Mouse (Mus musculus) neural tube, embryonic 11.5 days (tissue): Measurements from ENCODE around the gene Abcb1b. TPM values are rescaled to one million over a fixed set of nuclear protein-coding genes. Genes with fewer than 3 reads are reported as not detected.
A peak's percentile ranks its signal among the peaks of the same experiment; 100 is the strongest.
"Not testable (repeated sequence)": the region's sequence is repeated elsewhere in the genome, so short reads cannot be mapped to it uniquely, and the experiment has no call there.

Source experiments
- ATAC-seq: fragments of 200-750 bp; cut with Nextera tagmentation; 2 replicates; pipeline ENCODE4 v1.8.0; 2017; ENCODE audit warnings: moderate number of reproducible peaks, mild to moderate bottlenecking, moderate TSS enrichment, moderate library complexity; ENCODE audit not compliant: insufficient read depth, low FRiP score, low TSS enrichment
- DNase-seq: peaks from one replicate; pipeline ENCODE4 v3.0.0-alpha.2; 2015; ENCODE audit warnings: low spot score
- H3K27ac ChIP-seq: fragments of 300-500 bp; sonication (generic); 2 replicates; pipeline ENCODE4 v1.5.1; 2014; ENCODE audit warnings: low read depth, mild to moderate bottlenecking, low read length
- H3K27me3 ChIP-seq: fragments of 300-500 bp; sonication (generic); 2 replicates; pipeline ENCODE4 v1.6.1; 2014; ENCODE audit warnings: mild to moderate bottlenecking, low read length, mixed read lengths; ENCODE audit not compliant: control insufficient read depth, insufficient read depth
- H3K36me3 ChIP-seq: fragments of 300-500 bp; sonication (generic); 2 replicates; pipeline ENCODE4 v1.6.1; 2014; ENCODE audit warnings: mild to moderate bottlenecking, low read length, moderate library complexity, mixed read lengths; ENCODE audit not compliant: control insufficient read depth, insufficient read depth
- H3K4me1 ChIP-seq: fragments of 300-500 bp; sonication (generic); 2 replicates; pipeline ENCODE4 v1.6.1; 2014; ENCODE audit warnings: low read length, mixed read lengths; ENCODE audit not compliant: control insufficient read depth, insufficient read depth
- H3K4me2 ChIP-seq: fragments of 300-500 bp; sonication (generic); 2 replicates; pipeline ENCODE4 v1.6.1; 2014; ENCODE audit warnings: low read depth, mild to moderate bottlenecking, moderate library complexity
- H3K4me3 ChIP-seq: fragments of 300-500 bp; sonication (generic); 2 replicates; pipeline ENCODE4 v1.5.1; 2014; ENCODE audit warnings: low read depth, low read length
- H3K9ac ChIP-seq: fragments of 300-500 bp; sonication (generic); 2 replicates; pipeline ENCODE4 v1.6.1; 2014; ENCODE audit warnings: mild to moderate bottlenecking, low read length
- H3K9me3 ChIP-seq: fragments of 300-500 bp; sonication (generic); 2 replicates; pipeline ENCODE4 v1.6.1; 2016; ENCODE audit warnings: low read length; ENCODE audit not compliant: control insufficient read depth
- WGBS: fragments of 180-500 bp; shearing (Covaris S2); extraction: QIAGEN DNeasy Blood & Tissue Kit; methylation state at CpG from one replicate; pipeline ENCODE4 v1.1.7; 2014; 5-methylcytosine and 5-hydroxymethylcytosine counted together
- polyA plus RNA-seq: library from polyadenylated mRNA; unstranded; fragments of >200 nt; fragmentation: Nextera tagmentation; extraction: Ambion mirVana; gene quantifications from 2 replicates; pipeline ENCODE4 v1.2.1, GENCODE M21; 2014

The Abcb1b gene
- polyA plus RNA-seq, 1 experiment from 2014 or later: 1.2 TPM

GRCm38 (mm10) chr5:8813872-8814271 is 15.9 kb downstream of the Abcb1b start:
- H3K27me3 ChIP-seq: no peaks in the 10 kb centered on the region
- no peaks in the 10 kb centered on the region for H3K36me3 ChIP-seq
- DNase-seq: no peak
- no peaks in the 10 kb centered on the region for H3K9me3 ChIP-seq
- WGBS: 85% methylated on average over 1 of the region's 1 CpGs
- H3K4me2 ChIP-seq: no peak overlapping the region
- no peak overlapping the region for H3K27ac ChIP-seq
- no peaks in the 10 kb centered on the region for H3K4me1 ChIP-seq
- no peak overlapping the region for H3K4me3 ChIP-seq
- H3K9ac ChIP-seq: no peak overlapping the region
- ATAC-seq: no peak

GRCm38 (mm10) chr5:8819635-8820591 is 22.0 kb downstream of the Abcb1b start:
- Histone ChIP-seq H3K36me3 (no peaks in the 10 kb centered on the region), H3K4me3 (0 out of 2 replicates have a peak overlapping the region, but pooled peaks have one; percentile 8), H3K9me3 (no peaks in the 10 kb centered on the region), H3K27me3 (no peaks in the 10 kb centered on the region), H3K27ac (no peak overlapping the region), H3K9ac (no peak overlapping the region), H3K4me2 (peak overlapping the region; percentile 27), H3K4me1 (no peaks in the 10 kb centered on the region; the same call in 1 of the 2 replicates)
- DNase-seq: no peak
- no peak for ATAC-seq
- 16% methylated on average over 7 of the region's 8 CpGs for WGBS

- H3K36me3 ChIP-seq, H3K4me1 ChIP-seq, H3K9me3 ChIP-seq, DNase-seq, H3K27me3 ChIP-seq, H3K4me2 ChIP-seq, H3K4me3 ChIP-seq, H3K9ac ChIP-seq, H3K27ac ChIP-seq, ATAC-seq: not testable (repeated sequence)
- WGBS: 2% methylated on average over 4 of the region's 6 CpGs
These were observed 22.7 kb downstream of the Abcb1b start for GRCm38 (mm10) chr5:8820592-8821104.

- DNase-seq: no peak
These were observed 40.9 kb downstream of the Abcb1b start for GRCm38 (mm10) chr5:8838661-8839438.

GRCm38 (mm10) chr5:8839651-8840050 is 41.7 kb downstream of the Abcb1b start:
- Histone ChIP-seq H3K9me3 (no peaks in the 10 kb centered on the region), H3K4me3 (no peak overlapping the region), H3K27ac (no peak overlapping the region), H3K9ac (no peak overlapping the region), H3K27me3 (no peaks in the 10 kb centered on the region), H3K4me2 (no peak overlapping the region), H3K4me1 (no peaks in the 10 kb centered on the region), H3K36me3 (no peaks in the 10 kb centered on the region)
- DNase-seq: no peak
- ATAC-seq: no peak
- 93% methylated on average over 4 of the region's 4 CpGs for WGBS

More at GRCm38 (mm10) chr5:8838661-8839438, 40.9 kb downstream of the Abcb1b start:
- H3K9me3 ChIP-seq: no peaks in the 10 kb centered on the region
- no peaks in the 10 kb centered on the region for H3K36me3 ChIP-seq
- 72% methylated on average over 8 of the region's 8 CpGs for WGBS
- no peaks in the 10 kb centered on the region for H3K4me1 ChIP-seq
- no peak overlapping the region for H3K4me3 ChIP-seq
- no peak for ATAC-seq
- no peak overlapping the region for H3K9ac ChIP-seq
- no peak overlapping the region for H3K4me2 ChIP-seq
- no peak overlapping the region for H3K27ac ChIP-seq
- H3K27me3 ChIP-seq: no peaks in the 10 kb centered on the region

- Histone ChIP-seq H3K9me3 (no peaks in the 10 kb centered on the region), H3K27me3 (no peaks in the 10 kb centered on the region), H3K36me3 (no peaks in the 10 kb centered on the region), H3K27ac (no peak overlapping the region), H3K4me1 (no peaks in the 10 kb centered on the region), H3K9ac (no peak overlapping the region), H3K4me3 (no peak overlapping the region), H3K4me2 (no peak overlapping the region)
- ATAC-seq: peak; percentile 68; the same call in 1 of the 2 replicates
- 40% methylated on average over 5 of the region's 5 CpGs for WGBS
- DNase-seq: peak; percentile 69
These were observed 42.9 kb downstream of the Abcb1b start for GRCm38 (mm10) chr5:8840887-8841286.

GRCm38 (mm10) chr5:8842815-8843214 is 44.9 kb downstream of the Abcb1b start:
- Histone ChIP-seq H3K9me3 (no peaks in the 10 kb centered on the region; the same call in 1 of the 2 replicates), H3K4me1 (no peaks in the 10 kb centered on the region), H3K27ac (no peak overlapping the region), H3K4me2 (no peak overlapping the region), H3K4me3 (no peak overlapping the region), H3K36me3 (no peaks in the 10 kb centered on the region), H3K9ac (no peak overlapping the region), H3K27me3 (no peaks in the 10 kb centered on the region)
- 54% methylated on average over 3 of the region's 3 CpGs for WGBS
- ATAC-seq: no peak
- no peak for DNase-seq

GRCm38 (mm10) chr5:8848607-8849575 is 50.9 kb downstream of the Abcb1b start:
- 57% methylated on average over 4 of the region's 9 CpGs for WGBS
- H3K36me3 ChIP-seq: not testable (repeated sequence)

More at GRCm38 (mm10) chr5:8848607-8849575, 50.9 kb downstream of the Abcb1b start:
- not testable (repeated sequence) for H3K9me3 ChIP-seq, H3K27me3 ChIP-seq, H3K9ac ChIP-seq, DNase-seq, ATAC-seq, H3K4me1 ChIP-seq, H3K4me3 ChIP-seq, H3K27ac ChIP-seq, H3K4me2 ChIP-seq
